Mouse (Mus musculus): Measurements from ENCODE around the gene Mef2b.
"Not testable (repeated sequence)": the region's sequence is repeated elsewhere in the genome, so short reads cannot be mapped to it uniquely, and the experiment has no call there.

Gene Mef2b

GRCm38 (mm10) chr8:70179082-70179481, 39.6 kb downstream of the Mef2b start:
- DNase-seq (ENCODE audit: low spot score in 2 of 2) = no peak

- no peak for DNase-seq (ENCODE audit: low spot score in 2 of 2)
Observed at GRCm38 (mm10) chr8:70181212-70181902, 41.8 kb downstream of the Mef2b start.

GRCm38 (mm10) chr8:70181903-70182252, 42.4 kb downstream of the Mef2b start:
- DNase-seq (ENCODE audit: low spot score in 2 of 2) = no peak

GRCm38 (mm10) chr8:70183194-70183593, 43.7 kb downstream of the Mef2b start:
- DNase-seq (ENCODE audit: low spot score in 2 of 2) = no peak

GRCm38 (mm10) chr8:70188707-70189106, 49.2 kb downstream of the Mef2b start:
- no peak for DNase-seq (ENCODE audit: low spot score in 2 of 2)

- no peak for DNase-seq (ENCODE audit: low spot score in 2 of 2)
Observed at GRCm38 (mm10) chr8:70193238-70193637, 53.7 kb downstream of the Mef2b start.

- DNase-seq (ENCODE audit: low spot score in 2 of 2) = no peak
Observed at GRCm38 (mm10) chr8:70194191-70194590, 54.7 kb downstream of the Mef2b start.

- DNase-seq (ENCODE audit: low spot score in 2 of 2) = no peak
Observed at GRCm38 (mm10) chr8:70195762-70196161, 56.3 kb downstream of the Mef2b start.

- no peak for DNase-seq (ENCODE audit: low spot score in 2 of 2)
Observed at GRCm38 (mm10) chr8:70197603-70198002, 58.1 kb downstream of the Mef2b start.

- DNase-seq (ENCODE audit: low spot score in 2 of 2) = peak in 1 of 2 experiments; percentile 28
Observed at GRCm38 (mm10) chr8:70200098-70200681, 60.7 kb downstream of the Mef2b start.

GRCm38 (mm10) chr8:70201417-70201816, 61.9 kb downstream of the Mef2b start:
- no peak for DNase-seq (ENCODE audit: low spot score in 2 of 2)

- no peak for DNase-seq (ENCODE audit: low spot score in 2 of 2)
Observed at GRCm38 (mm10) chr8:70203072-70203471, 63.6 kb downstream of the Mef2b start.

GRCm38 (mm10) chr8:70204757-70205156, 65.2 kb downstream of the Mef2b start:
- no peak for DNase-seq (ENCODE audit: low spot score in 2 of 2)

- no peak for DNase-seq (ENCODE audit: low spot score in 2 of 2)
Observed at GRCm38 (mm10) chr8:70208130-70208529, 68.6 kb downstream of the Mef2b start.

GRCm38 (mm10) chr8:70210538-70210937, 71.0 kb downstream of the Mef2b start:
- no peak for DNase-seq (ENCODE audit: low spot score in 2 of 2)

- no peak for DNase-seq (ENCODE audit: low spot score in 2 of 2)
Observed at GRCm38 (mm10) chr8:70211275-70211674, 71.8 kb downstream of the Mef2b start.

- peak in 1 of 2 experiments; percentile 50 for DNase-seq (ENCODE audit: low spot score in 2 of 2)
Observed at GRCm38 (mm10) chr8:70211726-70212111, 72.2 kb downstream of the Mef2b start.

GRCm38 (mm10) chr8:70212112-70213055, 72.9 kb downstream of the Mef2b start, which contains the start of gene Slc25a42:
TSS of gene Slc25a42 (minus strand) at chr8:70212305.
- peak; percentile 93 to 98 for DNase-seq (ENCODE audit: low spot score in 2 of 2)

GRCm38 (mm10) chr8:70214411-70214810, 74.9 kb downstream of the Mef2b start:
- DNase-seq (ENCODE audit: low spot score in 2 of 2) = no peak

GRCm38 (mm10) chr8:70215092-70215491, 75.6 kb downstream of the Mef2b start:
- DNase-seq (ENCODE audit: low spot score in 2 of 2) = no peak

GRCm38 (mm10) chr8:70216161-70216560, 76.7 kb downstream of the Mef2b start:
- DNase-seq (ENCODE audit: low spot score in 2 of 2) = not testable (repeated sequence)

GRCm38 (mm10) chr8:70216566-70216965, 77.1 kb downstream of the Mef2b start:
- no peak for DNase-seq (ENCODE audit: low spot score in 2 of 2)

Data from thymus, postnatal 10 days (tissue).